Mouse (Mus musculus): Measurements from ENCODE around the gene Gp1ba. TPM values are rescaled to one million over a fixed set of nuclear protein-coding genes. Genes with fewer than 3 reads are reported as not detected.

Gene Gp1ba
- total and polyA plus RNA-seq, 3 experiments: 1.6 to 5.0 TPM; not detected in 1

GRCm38 (mm10) chr11:70655571-70656455 is 16.9 kb downstream of the Gp1ba start (continued):
- no peak for TF ChIP-seq KAT2A (conservative IDR thresholded peaks at IDR 0.05; ENCODE audit: low read depth, low read length)
- TF ChIP-seq POLR2AphosphoS5 (IDR thresholded peaks at IDR 0.05; ENCODE audit: borderline replicate concordance, low read depth, low read length): no peak
- TF ChIP-seq EP300 (IDR thresholded peaks at IDR 0.05; ENCODE audit: low read depth in 1 of 2, low read length in 2 of 2): peak in 1 of 2 experiments; percentile 57; a peak in 3 of 4 replicates
- no peak; the same call in 1 of the 2 replicates for TF ChIP-seq CHD1 (IDR thresholded peaks at IDR 0.05; ENCODE audit: low read depth, low read length)
- TF ChIP-seq USF2 (IDR thresholded peaks at IDR 0.05; ENCODE audit: borderline replicate concordance in 1 of 2, insufficient read depth in 1 of 2, low read depth in 1 of 2, low read length in 2 of 2): no peak
- no peak for TF ChIP-seq ZKSCAN1 (IDR thresholded peaks at IDR 0.05; ENCODE audit: low read depth, low read length)
- peak; percentile 29; the same call in 1 of the 2 replicates for TF ChIP-seq HCFC1 (IDR thresholded peaks at IDR 0.05; ENCODE audit: low read depth, low read length)

GRCm38 (mm10) chr11:70656456-70656927 is 17.6 kb downstream of the Gp1ba start:
- H3K4me1 ChIP-seq (ENCODE audit: control insufficient read depth in 1 of 2, insufficient read depth in 2 of 2, low read length in 2 of 2): peaks cover 2 to 28% of the 10 kb centered on the region in 2 experiments
- peak overlapping the region; percentile 88 for H3K9ac ChIP-seq (ENCODE audit: control insufficient read depth, low read depth, low read length, poor library complexity, severe bottlenecking)
- H3K79me2 ChIP-seq (ENCODE audit: control insufficient read depth, insufficient read depth, low read length, poor library complexity): peaks cover 45% of the 10 kb centered on the region
- DNase-seq (ENCODE audit: low read depth, low spot score): peak; percentile 71
- 0 out of 2 replicates have a peak, but pooled peaks have one; percentile 16 for TF ChIP-seq MAFK (IDR thresholded peaks at IDR 0.05; ENCODE audit: borderline replicate concordance, low read depth, low read length)
- 0 out of 2 replicates have a peak, but pooled peaks have one; percentile 4 for TF ChIP-seq NELFE (IDR thresholded peaks at IDR 0.05; ENCODE audit: low read depth, low read length)
- peak; percentile 24; the same call in 1 of the 2 replicates for TF ChIP-seq MXI1 (IDR thresholded peaks at IDR 0.05; ENCODE audit: low read depth, low read length)
- no peak for TF ChIP-seq USF1 (IDR thresholded peaks at IDR 0.05; ENCODE audit: low read depth, low read length)
- TF ChIP-seq CTCF (IDR thresholded peaks at IDR 0.05 in 2 of 3, conservative IDR thresholded peaks at IDR 0.05 in 1 of 3; ENCODE audit: control insufficient read depth in 1 of 3, insufficient read depth in 1 of 3, low read depth in 2 of 3, low read length in 3 of 3, poor library complexity in 1 of 3, severe bottlenecking in 1 of 3): no peak
- TF ChIP-seq SIN3A (IDR thresholded peaks at IDR 0.05; ENCODE audit: low read length): peak; percentile 55
- peak; percentile 35; the same call in 1 of the 2 replicates for TF ChIP-seq TCF12 (IDR thresholded peaks at IDR 0.05; ENCODE audit: low read depth, low read length)
- TF ChIP-seq MAX (IDR thresholded peaks at IDR 0.05; ENCODE audit: low read length): peak; percentile 88
- peak; percentile 26; the same call in 1 of the 2 replicates for TF ChIP-seq BHLHE40 (IDR thresholded peaks at IDR 0.05; ENCODE audit: borderline replicate concordance, low read depth, low read length)
- TF ChIP-seq JUND (IDR thresholded peaks at IDR 0.05; ENCODE audit: low read depth, low read length): no peak
- TF ChIP-seq MYC (IDR thresholded peaks at IDR 0.05; ENCODE audit: low read depth, low read length): peak; percentile 80; the same call in 1 of the 2 replicates
- TF ChIP-seq RAD21 (IDR thresholded peaks at IDR 0.05; ENCODE audit: low read depth, low read length): no peak
- TF ChIP-seq HCFC1 (IDR thresholded peaks at IDR 0.05; ENCODE audit: low read depth, low read length): no peak
- 0 out of 2 replicates have a peak, but pooled peaks have one; percentile 23 for TF ChIP-seq ZMIZ1 (IDR thresholded peaks at IDR 0.05; ENCODE audit: low read depth, low read length)
- TF ChIP-seq TBP (IDR thresholded peaks at IDR 0.05; ENCODE audit: low read depth, low read length): 0 out of 2 replicates have a peak, but pooled peaks have one; percentile 14
- no peaks in the 10 kb centered on the region for H3K27me3 ChIP-seq (ENCODE audit: control insufficient read depth in 1 of 2, insufficient read depth in 2 of 2, low read length in 2 of 2)
- peak overlapping the region; percentile 99 for H3K27ac ChIP-seq (ENCODE audit: control insufficient read depth, low read depth, low read length)
- peaks cover 6 to 23% of the 10 kb centered on the region in 2 experiments; a peak in 3 of 4 replicates for H3K36me3 ChIP-seq (ENCODE audit: control insufficient read depth in 1 of 2, insufficient read depth in 2 of 2, low read length in 2 of 2)
- H3K4me3 ChIP-seq (ENCODE audit: control insufficient read depth in 1 of 2, insufficient read depth in 1 of 2, low read depth in 2 of 2, low read length in 2 of 2): peak overlapping the region; percentile 74 to 80
- no peaks in the 10 kb centered on the region for H3K9me3 ChIP-seq (replicated peaks; ENCODE audit: insufficient read depth, low read length)
